Mouse (Mus musculus) brain, embryonic 14.5 days (tissue): Measurements from ENCODE around the gene Poc1a.

ENCODE experiments used
- CTCF ChIP-seq: fragments of 200-500 bp; IDR thresholded peaks from 2 replicates; pipeline ENCODE4 v1.5.1; 2012; ENCODE audit warnings: inconsistent platforms, mild to moderate bottlenecking, moderate library complexity, borderline replicate concordance; ENCODE audit not compliant: insufficient read depth, insufficient read length; ENCODE audit errors: extremely low read depth
- POLR2A ChIP-seq: fragments of 200-500 bp; IDR thresholded peaks from 2 replicates; pipeline ENCODE4 v1.6.1; 2012; ENCODE audit warnings: mild to moderate bottlenecking, inconsistent platforms, borderline replicate concordance; ENCODE audit not compliant: poor library complexity, insufficient read depth, insufficient read length, severe bottlenecking; ENCODE audit errors: extremely low read depth

- TF ChIP-seq POLR2A, result no peak
- no peak for TF ChIP-seq CTCF
Observed at GRCm38 (mm10) chr9:106301446-106302080, 20.7 kb downstream of the Poc1a start.
